Mouse (Mus musculus) erythroid progenitor cell, adult 5-6 weeks (primary cell): ENCODE measurements at regions not wholly inside any gene's neighbourhood (a gene's known extent, or its start where the extent isn't known, plus 50 kb on each side); places are given as distances from the start of the nearest gene placed in this dataset.

Source experiments
- ATAC-seq: replicated peaks from 2 replicates; pipeline ENCODE4 v1.8.0; 2016; ENCODE audit warnings: moderate number of reproducible peaks, mild to moderate bottlenecking, moderate TSS enrichment, inconsistent platforms; ENCODE audit not compliant: poor library complexity, low FRiP score, severe bottlenecking

DNA sequence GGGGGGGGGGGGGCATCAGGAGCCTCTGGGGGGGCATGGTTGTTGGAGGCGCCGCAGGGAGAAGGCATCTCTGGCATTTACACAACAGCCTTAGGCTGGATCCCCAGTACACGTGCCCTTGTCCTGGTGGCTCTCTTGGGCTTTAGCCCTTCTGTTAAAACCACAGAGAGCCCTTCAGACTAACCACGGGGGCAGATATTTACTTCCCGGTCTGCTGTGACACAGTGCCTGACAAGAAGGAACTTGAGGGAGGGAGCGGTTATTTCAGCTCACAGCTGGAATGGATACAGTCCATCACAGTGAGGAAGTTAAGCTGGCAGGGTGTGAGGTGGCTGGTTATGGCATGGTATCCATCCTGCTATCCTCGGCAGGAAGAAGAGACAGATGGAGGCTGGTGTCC lies 71.0 kb upstream of the Gm11733 start:
- ATAC-seq, result no peak

GRCm38 (mm10) chr11:117413942-117414705 lies 70.0 kb upstream of the Gm11733 start:
- no peak for ATAC-seq

DNA sequence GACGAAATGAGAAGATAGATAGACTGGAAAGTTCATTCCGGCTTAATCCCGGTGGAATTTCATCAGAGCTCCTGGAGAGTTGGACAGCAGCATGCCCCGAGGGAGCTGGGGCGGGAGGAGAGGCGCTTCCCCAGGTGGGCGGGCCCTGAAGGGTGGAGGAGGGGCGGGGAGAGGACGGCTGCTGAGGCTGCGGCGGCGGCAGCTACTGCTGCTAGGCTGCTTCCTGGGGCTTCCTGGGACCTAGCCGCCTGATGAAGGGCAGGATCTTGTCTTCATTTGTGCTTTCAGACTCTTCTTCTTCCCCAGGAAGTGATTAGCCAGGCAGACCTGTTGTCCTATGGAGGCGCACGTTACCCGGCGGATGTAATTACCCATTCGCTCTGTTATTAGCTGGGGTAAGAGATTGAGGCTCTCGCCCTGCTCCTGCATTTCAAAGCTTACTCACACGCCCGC lies 69.3 kb upstream of the Gm11733 start:
- ATAC-seq, result no peak

DNA sequence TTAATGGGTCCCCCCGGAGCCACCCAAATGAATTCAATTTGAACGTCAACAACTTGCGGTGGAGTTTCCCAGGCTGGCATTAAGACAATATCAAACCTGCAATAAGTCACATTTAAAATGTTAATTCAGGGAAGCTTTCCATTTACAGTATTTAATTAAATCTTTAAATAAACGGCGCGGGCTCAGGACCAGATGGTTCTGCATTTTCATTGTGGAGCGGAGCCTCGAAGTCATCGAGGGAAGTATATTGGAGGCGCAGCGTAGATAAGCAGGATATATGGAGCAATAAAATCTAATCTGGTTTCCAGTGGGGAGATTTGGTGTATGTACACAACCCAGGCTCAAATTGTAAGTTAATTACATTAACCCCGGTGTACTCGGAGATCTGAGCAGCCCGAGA lies 68.7 kb upstream of the Gm11733 start:
- ATAC-seq, result no peak

DNA sequence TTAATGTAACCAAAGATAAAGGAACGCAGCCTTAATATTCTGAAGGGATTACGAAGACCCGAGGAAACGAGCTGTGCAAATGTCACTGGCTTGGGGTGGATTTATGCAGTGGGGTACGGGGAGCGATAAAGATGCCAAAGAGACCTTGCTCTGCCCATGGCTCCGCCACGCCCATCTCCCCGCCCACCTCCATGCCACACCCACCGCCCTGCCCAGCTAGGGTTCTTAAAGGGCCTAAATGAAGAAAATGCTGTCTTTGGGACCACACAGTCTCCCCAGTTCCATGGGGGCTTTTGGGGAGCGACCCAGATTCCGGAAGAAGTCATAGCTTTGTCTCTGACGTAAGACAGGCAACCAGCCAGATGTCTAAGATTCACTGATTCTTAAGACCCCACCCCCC lies 68.2 kb upstream of the Gm11733 start:
- no peak for ATAC-seq

GRCm38 (mm10) chr11:117416984-117417670 lies 67.0 kb upstream of the Gm11733 start:
- ATAC-seq, result no peak

GRCm38 (mm10) chr11:117417959-117418574 lies 66.1 kb upstream of the Gm11733 start:
- no peak for ATAC-seq

DNA sequence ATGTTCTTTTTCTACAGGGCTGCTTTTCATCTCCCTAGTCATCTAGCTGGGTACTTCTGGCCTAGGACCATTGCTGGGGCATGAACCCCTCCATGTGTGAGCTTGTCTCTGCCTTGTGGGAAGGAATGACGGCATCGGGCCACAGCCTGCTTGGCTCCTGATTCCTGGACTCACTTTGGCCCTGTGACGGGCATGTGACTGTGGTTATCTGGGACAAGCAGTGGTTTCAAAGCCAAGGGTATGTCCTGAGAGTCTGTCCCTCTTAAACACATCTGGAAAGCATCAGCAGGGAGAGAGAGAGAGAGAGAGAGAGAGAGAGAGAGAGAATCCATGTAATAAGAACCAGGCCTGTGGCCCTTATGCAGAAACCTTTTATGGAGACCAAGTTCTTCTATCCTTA lies 65.2 kb upstream of the Gm11733 start:
- no peak for ATAC-seq

GRCm38 (mm10) chr11:117419351-117419969 lies 64.7 kb upstream of the Gm11733 start:
- no peak for ATAC-seq

- no peak for ATAC-seq
Observed at GRCm38 (mm10) chr11:117422713-117423112, 61.5 kb upstream of the Gm11733 start.

DNA sequence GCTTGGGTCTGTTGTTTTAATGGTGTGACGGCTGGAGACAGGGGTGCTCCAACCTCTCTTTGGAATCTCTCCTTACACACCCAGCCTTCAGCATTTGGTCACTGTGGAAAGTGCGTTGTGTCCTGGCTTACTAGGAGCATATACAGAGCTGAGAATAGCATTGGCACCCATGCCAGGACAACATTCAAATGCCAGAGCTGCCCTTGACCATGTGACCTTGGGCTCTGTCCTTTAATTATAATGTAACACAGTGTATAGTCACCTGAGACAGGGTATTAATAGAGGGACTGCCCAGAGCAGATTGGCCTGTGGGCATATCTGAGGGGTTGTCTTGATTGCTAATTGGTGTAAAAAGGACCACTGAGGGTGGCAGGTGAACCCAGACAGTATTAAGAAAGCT lies 60.7 kb upstream of the Gm11733 start:
- no peak for ATAC-seq

DNA sequence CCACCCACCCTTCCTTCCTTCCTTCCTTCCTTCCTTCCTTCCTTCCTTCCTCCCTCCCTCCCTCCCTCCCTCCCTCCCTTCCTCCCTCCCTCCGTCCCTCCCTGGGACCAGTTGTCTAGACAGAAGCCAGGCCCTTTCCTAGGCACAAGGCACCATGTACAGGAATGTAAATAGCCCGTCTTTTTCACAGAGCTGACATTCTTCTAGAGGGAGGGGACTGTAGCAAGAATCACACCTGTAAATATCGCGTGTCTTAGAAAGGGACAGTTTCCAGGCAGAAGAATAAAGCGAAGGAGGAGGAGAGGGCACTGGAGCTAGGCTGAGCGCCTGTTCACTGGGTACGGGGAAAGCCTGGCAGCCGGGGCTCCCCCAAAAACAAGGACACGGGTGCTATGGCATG lies 58.7 kb upstream of the Gm11733 start:
- no peak for ATAC-seq

- no peak for ATAC-seq
Observed at GRCm38 (mm10) chr11:117425927-117426326, 58.2 kb upstream of the Gm11733 start.

DNA sequence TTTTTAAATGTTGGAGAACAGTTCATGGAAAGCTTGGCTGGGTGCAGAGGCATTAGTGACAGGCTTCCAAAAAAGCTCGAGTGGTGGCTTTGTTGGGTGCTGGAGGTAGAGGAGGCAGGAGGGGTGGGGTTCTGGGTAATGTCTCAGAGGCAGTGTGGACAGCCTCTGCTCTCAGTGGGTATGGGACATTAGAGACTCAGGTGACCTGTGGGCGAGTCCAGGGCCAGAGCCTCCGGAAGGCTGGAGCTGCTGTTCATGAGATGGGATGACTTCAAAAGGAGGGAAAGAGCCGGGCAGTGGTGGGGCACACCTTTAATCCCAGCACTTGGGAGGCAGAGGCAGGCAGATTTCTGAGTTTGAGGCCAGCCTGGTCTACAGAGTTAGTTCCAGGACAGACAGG lies 57.5 kb upstream of the Gm11733 start:
- no peak for ATAC-seq

GRCm38 (mm10) chr11:117427808-117428510 lies 56.2 kb upstream of the Gm11733 start:
- ATAC-seq, result no peak

GRCm38 (mm10) chr11:117429326-117429752 lies 54.8 kb upstream of the Gm11733 start:
- no peak for ATAC-seq

DNA sequence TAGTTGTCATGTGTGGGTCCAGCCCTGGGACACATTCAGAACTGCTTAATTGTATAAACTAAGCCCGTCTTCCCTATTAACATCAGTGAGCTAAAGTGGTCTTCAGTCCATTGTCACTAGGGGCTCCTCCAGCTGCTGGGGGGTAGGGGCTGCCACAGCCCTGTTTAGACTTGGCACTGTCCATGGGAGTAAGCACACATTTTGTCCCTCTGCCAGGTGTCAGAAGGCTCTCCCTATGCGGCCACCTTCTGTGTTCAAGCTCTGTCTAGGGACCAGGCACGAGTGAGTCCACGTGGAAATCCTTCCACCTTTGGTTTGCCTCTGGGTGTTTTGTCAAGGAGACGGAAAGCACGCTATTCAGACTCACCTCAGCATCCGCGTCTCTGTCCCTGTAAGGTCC lies 54.3 kb upstream of the Gm11733 start:
- no peak for ATAC-seq

GRCm38 (mm10) chr11:117434056-117434455 lies 50.1 kb upstream of the Gm11733 start:
- ATAC-seq, result 0 out of 2 replicates have a peak, but pooled peaks have one; percentile 48
